Mouse (Mus musculus) cerebellum, adult 9-11 months (tissue): ENCODE results near the gene Vcam1.

Experiments used
- DNase-seq: peaks from one replicate; pipeline ENCODE4 v3.0.0; 2022

The Vcam1 gene

GRCm38 (mm10) chr3:116129259-116129738 lies at the start of gene Vcam1:
Vcam1 (minus strand) TSS chr3:116129688.
- no peak for DNase-seq

- no peak for DNase-seq
Observed at GRCm38 (mm10) chr3:116175106-116175505, 45.6 kb upstream of the Vcam1 start.

GRCm38 (mm10) chr3:116171461-116171860 lies 42.0 kb upstream of the Vcam1 start:
- no peak for DNase-seq

- no peak for DNase-seq
Observed at GRCm38 (mm10) chr3:116168056-116168455, 38.6 kb upstream of the Vcam1 start.

- DNase-seq = no peak
Observed at GRCm38 (mm10) chr3:116166296-116166695, 36.8 kb upstream of the Vcam1 start.

- DNase-seq = no peak
Observed at GRCm38 (mm10) chr3:116165030-116165429, 35.5 kb upstream of the Vcam1 start.

GRCm38 (mm10) chr3:116163517-116163916 lies 34.0 kb upstream of the Vcam1 start:
- no peak for DNase-seq

- DNase-seq = no peak
Observed at GRCm38 (mm10) chr3:116162097-116162666, 32.7 kb upstream of the Vcam1 start.

GRCm38 (mm10) chr3:116159376-116159775 lies 29.9 kb upstream of the Vcam1 start:
- no peak for DNase-seq

GRCm38 (mm10) chr3:116157447-116157990 lies 28.0 kb upstream of the Vcam1 start:
- DNase-seq = no peak

- DNase-seq = no peak
Observed at GRCm38 (mm10) chr3:116150056-116150632, 20.7 kb upstream of the Vcam1 start.

GRCm38 (mm10) chr3:116149096-116149495 lies 19.6 kb upstream of the Vcam1 start:
- DNase-seq = no peak

- no peak for DNase-seq
Observed at GRCm38 (mm10) chr3:116148676-116149075, 19.2 kb upstream of the Vcam1 start.

- DNase-seq = no peak
Observed at GRCm38 (mm10) chr3:116141226-116141625, 11.7 kb upstream of the Vcam1 start.

GRCm38 (mm10) chr3:116139000-116139399 lies 9.5 kb upstream of the Vcam1 start:
- DNase-seq = no peak

GRCm38 (mm10) chr3:116138081-116138480 lies 8.6 kb upstream of the Vcam1 start:
- no peak for DNase-seq

GRCm38 (mm10) chr3:116133363-116133762 lies 3.9 kb upstream of the Vcam1 start:
- no peak for DNase-seq

GRCm38 (mm10) chr3:116130711-116131110 lies 1.2 kb upstream of the Vcam1 start:
- DNase-seq = no peak

- no peak for DNase-seq
Observed at GRCm38 (mm10) chr3:116129841-116130595, 530 bp upstream of the Vcam1 start.

- DNase-seq = no peak
Observed at GRCm38 (mm10) chr3:116128311-116129204, 930 bp downstream of the Vcam1 start.

GRCm38 (mm10) chr3:116127836-116128235 lies 1.7 kb downstream of the Vcam1 start:
- no peak for DNase-seq

GRCm38 (mm10) chr3:116127281-116127680 lies 2.2 kb downstream of the Vcam1 start:
- no peak for DNase-seq
